Comparison of ENCODE assay signal across 17 mouse cellular contexts in genomic region chr9:70082357-70083204, GRCm38 (mm10). TPM values are rescaled to one million over a fixed set of nuclear protein-coding genes. Genes with fewer than 3 reads are reported as not detected.
DNase-seq lines count a peak whose midpoint lies in the region; ATAC-seq lines count a peak whose summit lies in the region.
"Had no signal": no experiment of that assay in that cellular context is flagged by ENCODE, and none has a peak within 500 bp of the region (broad histone marks: within the 10 kb centered on the region; RNA-seq: fewer than 3 reads in every experiment).

No protein-coding gene starts in this region.

- H3K27me3 ChIP-seq in heart, embryonic 13.5 days (replicated peaks) = no peaks in the 10 kb centered on the region
- no peaks in the 10 kb centered on the region for H3K27me3 ChIP-seq in heart, embryonic 12.5 days (replicated peaks)
- H3K27me3 ChIP-seq in liver, embryonic 13.5 days = no peaks in the 10 kb centered on the region
- H3K27me3 ChIP-seq in hindbrain, embryonic 10.5 days (ENCODE audit: insufficient read depth, poor library complexity, severe bottlenecking) = no peaks in the 10 kb centered on the region
- H3K27me3 ChIP-seq: Patski had no signal

- H3K9me3 ChIP-seq in heart, embryonic 13.5 days = no peaks in the 10 kb centered on the region
- 0 out of 2 replicates have a peak, but pooled peaks cover 5% of the 10 kb centered on the region for H3K9me3 ChIP-seq in heart, embryonic 12.5 days (replicated peaks)
- H3K9me3 ChIP-seq in liver, embryonic 13.5 days (replicated peaks) = no peaks in the 10 kb centered on the region
- no peaks in the 10 kb centered on the region for H3K9me3 ChIP-seq in hindbrain, embryonic 10.5 days

- no peak for ATAC-seq in heart, embryonic 13.5 days (ENCODE audit: extremely low read depth, insufficient number of reproducible peaks, low FRiP score, low TSS enrichment)
- ATAC-seq in heart, embryonic 12.5 days (ENCODE audit: insufficient number of reproducible peaks, low FRiP score) = no peak
- no peak for ATAC-seq in liver, embryonic 13.5 days (ENCODE audit: low read depth)
- ATAC-seq in activated CD4-positive, CD25-positive, alpha-beta regulatory T cell, adult 4 months = no peak
- ATAC-seq: forebrain, embryonic 14.5 days; Patski had no signal

- WGBS in heart, embryonic 13.5 days = 54% methylated on average over 25 of the region's 25 CpGs
- WGBS in heart, embryonic 12.5 days = 59% methylated on average over 25 of the region's 25 CpGs
- WGBS in liver, embryonic 13.5 days (ENCODE audit: insufficient replicate concordance) = 48% methylated on average over 25 of the region's 25 CpGs
- 82% methylated on average over 25 of the region's 25 CpGs for WGBS in hindbrain, embryonic 10.5 days

- peaks cover 10% of the 10 kb centered on the region for H3K4me1 ChIP-seq in heart, embryonic 13.5 days
- H3K4me1 ChIP-seq in heart, embryonic 12.5 days (replicated peaks) = no peaks in the 10 kb centered on the region
- H3K4me1 ChIP-seq in liver, embryonic 13.5 days (replicated peaks) = peaks cover 5% of the 10 kb centered on the region; the same call in 1 of the 2 replicates
- no peaks in the 10 kb centered on the region for H3K4me1 ChIP-seq in hindbrain, embryonic 10.5 days (replicated peaks)

- peak; percentile 93 for DNase-seq in ES-CJ7 (ENCODE audit: low read depth, low spot score)
- peak; percentile 19 for DNase-seq in induced T-regulatory cell, adult 2 months (ENCODE audit: low read depth)
- no peak for DNase-seq in liver, embryonic 13.5 days
- DNase-seq in hindbrain, embryonic 10.5 days (ENCODE audit: low spot score) = no peak
- no peak for DNase-seq in spleen, postnatal 10 days (ENCODE audit: low spot score in 2 of 2)
- DNase-seq: adrenal gland, adult 8-10 months; cerebellum, postnatal 10 days; gastrocnemius, postnatal 14 days; heart, postnatal 4 days; kidney, adult 11 months had no signal

- peak overlapping the region; percentile 24; the same call in 1 of the 2 replicates for H3K4me2 ChIP-seq in heart, embryonic 13.5 days
- no peak overlapping the region for H3K4me2 ChIP-seq in heart, embryonic 12.5 days
- peak overlapping the region; percentile 24; the same call in 1 of the 2 replicates for H3K4me2 ChIP-seq in liver, embryonic 13.5 days
- H3K4me2 ChIP-seq: midbrain, embryonic 11.5 days had no signal

- H3K27ac ChIP-seq in heart, embryonic 13.5 days (replicated peaks) = no peak overlapping the region
- H3K27ac ChIP-seq in heart, embryonic 12.5 days (ENCODE audit: poor library complexity, severe bottlenecking) = no peak overlapping the region
- no peak overlapping the region for H3K27ac ChIP-seq in liver, embryonic 13.5 days
- H3K27ac ChIP-seq in hindbrain, embryonic 10.5 days = no peak overlapping the region

- H3K4me3 ChIP-seq in heart, embryonic 13.5 days = no peak overlapping the region
- no peak overlapping the region for H3K4me3 ChIP-seq in heart, embryonic 12.5 days
- no peak overlapping the region for H3K4me3 ChIP-seq in liver, embryonic 13.5 days (replicated peaks)
- no peak overlapping the region for H3K4me3 ChIP-seq in hindbrain, embryonic 10.5 days

- no peak overlapping the region for H3K9ac ChIP-seq in heart, embryonic 13.5 days
- no peak overlapping the region for H3K9ac ChIP-seq in heart, embryonic 12.5 days
- no peak overlapping the region for H3K9ac ChIP-seq in liver, embryonic 13.5 days

- H3K36me3 ChIP-seq in heart, embryonic 13.5 days = no peaks in the 10 kb centered on the region
- H3K36me3 ChIP-seq in heart, embryonic 12.5 days = no peaks in the 10 kb centered on the region
- H3K36me3 ChIP-seq in liver, embryonic 13.5 days = no peaks in the 10 kb centered on the region
- H3K36me3 ChIP-seq in hindbrain, embryonic 10.5 days = no peaks in the 10 kb centered on the region

RNA-seq across cellular contexts. Expression of gene Gcnt3, which starts 44.7 kb away (rescaled TPM):
- polyA plus RNA-seq in heart, embryonic 13.5 days (2015; fragmentation: Nextera tagmentation; extraction: Ambion mirVana) = not detected in 2 replicates
- polyA plus RNA-seq in heart, embryonic 12.5 days (2016; fragmentation: Nextera tagmentation; extraction: Ambion mirVana) = not detected in 2 replicates
- polyA plus RNA-seq in liver, embryonic 13.5 days (2015; fragmentation: Nextera tagmentation; extraction: Ambion mirVana) = 0.09 TPM in 1 of 2 replicates, not detected in the other
- polyA plus RNA-seq in hindbrain, embryonic 10.5 days (2016; fragmentation: Nextera tagmentation; extraction: Ambion mirVana) = not detected in 2 replicates
- not detected for polyA plus RNA-seq in activated CD4-positive, CD25-positive, alpha-beta regulatory T cell, adult 4 months (2017; shearing (Covaris generic))
- polyA plus RNA-seq: embryonic facial prominence, embryonic 11.5 days; forebrain, embryonic 14.5 days; midbrain, embryonic 11.5 days had no signal

RNA-seq across cellular contexts. Expression of gene Fam81a, which starts 59.8 kb away (rescaled TPM):
- polyA plus RNA-seq in heart, embryonic 13.5 days (2015; fragmentation: Nextera tagmentation; extraction: Ambion mirVana) = 30.2 and 34.9 TPM in 2 replicates
- polyA plus RNA-seq in heart, embryonic 12.5 days (2016; fragmentation: Nextera tagmentation; extraction: Ambion mirVana) = 31.5 and 35.0 TPM in 2 replicates
- polyA plus RNA-seq in liver, embryonic 13.5 days (2015; fragmentation: Nextera tagmentation; extraction: Ambion mirVana) = 0.75 and 1.1 TPM in 2 replicates
- 7.2 and 9.5 TPM in 2 replicates for polyA plus RNA-seq in hindbrain, embryonic 10.5 days (2016; fragmentation: Nextera tagmentation; extraction: Ambion mirVana)
- polyA plus RNA-seq in activated CD4-positive, CD25-positive, alpha-beta regulatory T cell, adult 4 months (2017; shearing (Covaris generic)) = 1 to 10 TPM in 1 of 2 experiments, under 1 TPM in 1; 0.52 to 1.5 TPM

Comparison
In these comparisons a context has a peak if more than half of its experiments do, and no peak if none do; other contexts are left out.
1. DNase-seq: peak in ES-CJ7 (single experiment) and induced T-regulatory cell, adult 2 months (single experiment); none in liver, embryonic 13.5 days (single experiment), hindbrain, embryonic 10.5 days (single experiment) and spleen, postnatal 10 days (0 of 2).